Mouse (Mus musculus) naive thymus-derived CD4-positive, alpha-beta T cell, adult 5 months (primary cell): ENCODE data around the gene Farsa. TPM values are rescaled to one million over a fixed set of nuclear protein-coding genes. Genes with fewer than 3 reads are reported as not detected.

ENCODE experiments used
- polyA plus RNA-seq: library from polyadenylated mRNA; unstranded; fragments of 100-300 nt; shearing (Covaris generic); gene quantifications from one replicate; pipeline ENCODE4 v1.2.1, GENCODE M21; 2017

The Farsa gene
- polyA plus RNA-seq = 96.7 TPM

GRCm38 (mm10) chr8:84856864-84857441 is at the start of gene Farsa:
TSS of gene Farsa (plus strand) at chr8:84856989.

GRCm38 (mm10) chr8:84822723-84823122 is 34.1 kb upstream of the Farsa start, which contains the start of gene Dand5:
TSS of gene Dand5 (minus strand) at chr8:84822823.

GRCm38 (mm10) chr8:84831490-84831889 is 25.3 kb upstream of the Farsa start, which contains the start of gene Gadd45gip1:
TSS of gene Gadd45gip1 (plus strand) at chr8:84831522.

DNA sequence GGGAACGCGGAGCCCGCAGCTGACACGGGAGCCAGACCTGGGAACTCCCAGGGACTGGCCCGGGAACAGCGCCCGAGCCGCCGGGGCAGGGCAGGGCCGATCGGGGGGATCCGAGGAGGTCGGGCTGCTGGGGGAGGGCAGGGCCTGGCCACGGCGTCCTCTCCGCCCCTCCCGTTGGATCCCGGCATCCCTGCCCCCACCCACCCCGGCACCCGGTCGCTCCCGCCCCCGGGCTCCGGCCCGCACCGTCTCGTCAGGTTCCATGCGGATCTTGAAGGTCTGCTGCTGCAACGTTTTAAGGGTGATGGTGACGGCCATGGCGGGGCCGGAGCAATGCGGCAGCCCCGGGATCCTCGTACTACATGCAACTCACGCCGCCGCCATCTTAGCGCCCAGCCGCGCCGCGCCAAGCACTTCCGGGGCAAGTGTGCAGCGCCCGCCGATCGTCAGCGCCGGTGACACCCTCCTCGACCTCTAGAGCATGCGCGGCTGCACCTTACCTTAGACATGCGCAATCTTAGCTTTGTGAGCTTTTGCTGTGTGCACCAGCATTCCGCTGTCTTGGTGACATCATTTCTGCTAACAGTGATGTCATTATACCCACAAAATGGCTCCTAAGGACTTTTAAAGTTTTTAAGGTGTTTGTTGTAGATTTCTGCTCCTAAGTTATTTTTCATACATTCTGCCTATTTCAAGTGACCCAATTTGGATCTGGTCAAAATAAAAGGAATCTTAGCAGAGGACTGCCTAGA is 16.4 kb upstream of the Farsa start, which contains the start of gene Rad23a:
TSS of gene Rad23a (minus strand) at position 418 of the 752 bp plus-strand sequence.

GRCm38 (mm10) chr8:84846722-84847572 is 9.8 kb upstream of the Farsa start, which contains the start of gene Calr:
TSS of gene Calr (minus strand) at chr8:84846934.

GRCm38 (mm10) chr8:84871376-84872308 is 14.9 kb downstream of the Farsa start, which contains the start of gene Syce2:
TSS of gene Syce2 (plus strand) at chr8:84872111.

DNA sequence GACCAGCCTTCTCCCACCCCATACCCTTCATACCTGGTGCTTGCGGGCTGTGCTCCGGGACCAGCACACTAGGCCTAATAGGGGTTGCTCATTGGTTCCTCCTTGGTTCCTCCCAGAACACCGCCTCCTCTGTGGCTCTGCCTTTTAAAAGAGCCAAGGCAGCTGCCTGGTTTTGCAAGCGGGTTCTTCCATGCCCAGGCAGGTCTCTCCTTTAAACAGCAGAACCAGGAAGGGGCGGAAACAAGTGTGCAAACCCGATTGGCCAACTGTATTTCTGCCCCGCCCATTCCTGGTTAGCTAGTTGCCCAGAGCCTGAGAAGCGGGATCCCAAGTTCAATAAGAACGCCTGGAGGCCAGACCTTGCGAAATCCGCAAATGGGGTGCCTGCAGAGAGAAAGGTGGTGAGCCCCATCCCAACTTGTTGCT is 36.9 kb downstream of the Farsa start, which contains the start of gene Gcdh:
TSS of gene Gcdh (minus strand) at position 213 of the 426 bp plus-strand sequence.

DNA sequence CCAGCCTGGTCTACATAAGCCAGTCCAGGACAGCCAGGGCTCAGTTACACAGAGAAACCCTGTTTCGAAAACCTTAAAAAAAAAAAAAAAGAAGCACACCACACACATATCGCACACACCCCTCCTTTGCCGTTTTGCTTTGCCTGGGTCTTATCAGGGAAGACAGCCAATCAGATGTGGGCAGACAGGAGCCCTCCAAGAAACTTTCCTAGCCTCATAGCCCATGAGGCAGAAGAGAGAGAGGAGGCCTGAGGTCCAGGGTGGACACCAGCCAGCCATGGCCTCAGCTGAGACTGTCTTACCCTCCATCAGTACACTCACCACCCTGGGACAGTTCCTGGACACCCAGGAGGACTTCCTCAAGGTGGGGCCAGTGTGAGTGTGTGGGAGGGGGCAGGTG is 45.0 kb downstream of the Farsa start, which contains the start of gene Klf1:
TSS of gene Klf1 (plus strand) at position 177 of the 400 bp plus-strand sequence.

GRCm38 (mm10) chr8:84908421-84909161 is 51.8 kb downstream of the Farsa start, which contains the start of gene Dnase2a:
TSS of gene Dnase2a (plus strand) at chr8:84908560.

Other genes with a start within 250 kb of the Farsa start
- gene Ier2, start 194.1 kb upstream of the Farsa start, polyA plus RNA-seq = 473 TPM
- 79.3 TPM for gene Trmt1, start 170.7 kb upstream of the Farsa start, polyA plus RNA-seq
- gene Nacc1, start 169.1 kb upstream of the Farsa start, polyA plus RNA-seq = 14.7 TPM
- not detected for gene Lyl1, start 155.5 kb upstream of the Farsa start, polyA plus RNA-seq
- 15.7 TPM for gene G430095P16Rik, start 134.0 kb upstream of the Farsa start, polyA plus RNA-seq
- gene Nfix, start 56.6 kb upstream of the Farsa start, polyA plus RNA-seq = 12.9 TPM
- gene Dand5, start 34.2 kb upstream of the Farsa start, polyA plus RNA-seq = 1.7 TPM
- gene Gadd45gip1, start 25.5 kb upstream of the Farsa start, polyA plus RNA-seq = 25.6 TPM
- 153 TPM for gene Rad23a, start 16.3 kb upstream of the Farsa start, polyA plus RNA-seq
- gene Calr, start 10.1 kb upstream of the Farsa start, polyA plus RNA-seq = 394 TPM
- gene Syce2, start 15.1 kb downstream of the Farsa start, polyA plus RNA-seq = 3.5 TPM
- gene Gcdh, start 36.9 kb downstream of the Farsa start, polyA plus RNA-seq = 25.9 TPM
- gene Klf1, start 44.9 kb downstream of the Farsa start, polyA plus RNA-seq = 0.30 TPM
- gene Dnase2a, start 51.6 kb downstream of the Farsa start, polyA plus RNA-seq = 4.9 TPM
- gene Mast1, start 80.4 kb downstream of the Farsa start, polyA plus RNA-seq = 0.39 TPM
- not detected for gene Rtbdn, start 90.0 kb downstream of the Farsa start, polyA plus RNA-seq
- gene Gm49661, start 112.4 kb downstream of the Farsa start, polyA plus RNA-seq = not detected
- gene Prdx2, start 112.6 kb downstream of the Farsa start, polyA plus RNA-seq = 93.0 TPM
- 63.4 TPM for gene Rnaseh2a, start 112.8 kb downstream of the Farsa start, polyA plus RNA-seq
- gene Junb, start 121.7 kb downstream of the Farsa start, polyA plus RNA-seq = 2,774 TPM
- gene Hook2, start 133.6 kb downstream of the Farsa start, polyA plus RNA-seq = 12.8 TPM
- not detected for gene Best2, start 157.5 kb downstream of the Farsa start, polyA plus RNA-seq
- 22.6 TPM for gene Asna1, start 168.3 kb downstream of the Farsa start, polyA plus RNA-seq
- gene Trir, start 169.8 kb downstream of the Farsa start, polyA plus RNA-seq = 180 TPM
- 27.8 TPM for gene Tnpo2, start 179.9 kb downstream of the Farsa start, polyA plus RNA-seq
- 4.1 TPM for gene Fbxw9, start 203.1 kb downstream of the Farsa start, polyA plus RNA-seq
- not detected for gene Gm5741, start 211.0 kb downstream of the Farsa start, polyA plus RNA-seq
- gene Dhps, start 214.8 kb downstream of the Farsa start, polyA plus RNA-seq = 99.9 TPM
- 114 TPM for gene Wdr83os, start 223.8 kb downstream of the Farsa start, polyA plus RNA-seq
- gene Wdr83, start 224.3 kb downstream of the Farsa start, polyA plus RNA-seq = 18.4 TPM
- gene Man2b1, start 226.3 kb downstream of the Farsa start, polyA plus RNA-seq = 109 TPM